Mouse (Mus musculus): Measurements from ENCODE around the gene A530064D06Rik.
"Not testable (repeated sequence)": the region's sequence is repeated elsewhere in the genome, so short reads cannot be mapped to it uniquely, and the experiment has no call there.

Gene A530064D06Rik

DNA sequence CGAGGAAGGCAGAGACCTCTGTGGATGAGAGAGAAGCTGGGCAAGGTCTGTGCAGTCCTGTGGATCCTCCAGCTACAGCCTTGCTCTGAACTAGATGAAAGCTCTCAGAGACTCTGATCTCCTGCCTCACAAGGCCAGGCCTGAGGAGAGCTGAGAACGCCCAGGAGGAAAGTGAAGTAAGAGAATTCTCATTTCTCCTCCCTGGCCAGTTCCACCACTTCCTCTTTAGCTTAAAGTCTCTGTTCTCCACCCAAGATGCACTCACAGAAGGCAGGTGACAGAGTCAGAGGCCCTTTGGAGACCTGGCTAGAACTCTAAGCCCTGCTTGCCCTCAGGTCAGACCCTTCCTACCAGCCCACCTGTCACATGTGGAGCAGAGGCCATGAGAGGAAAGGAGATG lies at the start of gene A530064D06Rik:
Gene A530064D06Rik, minus strand, starts transcription at position 173 of the 400 bp plus-strand sequence.
- DNase-seq, result not testable (repeated sequence)

DNA sequence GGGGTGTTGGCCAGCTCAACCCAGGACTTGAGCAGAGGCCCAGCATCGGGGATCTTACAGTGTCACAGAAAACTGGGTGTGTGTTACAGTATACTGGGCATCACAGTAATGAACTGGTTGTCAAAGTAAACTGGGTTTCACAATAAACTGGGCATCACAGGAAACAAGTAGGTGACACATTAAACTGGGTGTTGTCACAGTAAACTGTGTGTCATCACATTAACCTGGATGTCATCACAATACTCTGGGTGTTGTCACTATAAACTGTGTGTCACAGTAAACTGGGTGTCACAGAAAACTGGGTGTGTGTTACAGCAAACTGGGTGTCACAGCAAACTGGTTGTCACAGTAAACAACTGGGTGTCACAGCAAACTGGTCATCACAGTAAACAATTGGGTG lies 48.4 kb upstream of the A530064D06Rik start:
- DNase-seq, result no peak

DNA sequence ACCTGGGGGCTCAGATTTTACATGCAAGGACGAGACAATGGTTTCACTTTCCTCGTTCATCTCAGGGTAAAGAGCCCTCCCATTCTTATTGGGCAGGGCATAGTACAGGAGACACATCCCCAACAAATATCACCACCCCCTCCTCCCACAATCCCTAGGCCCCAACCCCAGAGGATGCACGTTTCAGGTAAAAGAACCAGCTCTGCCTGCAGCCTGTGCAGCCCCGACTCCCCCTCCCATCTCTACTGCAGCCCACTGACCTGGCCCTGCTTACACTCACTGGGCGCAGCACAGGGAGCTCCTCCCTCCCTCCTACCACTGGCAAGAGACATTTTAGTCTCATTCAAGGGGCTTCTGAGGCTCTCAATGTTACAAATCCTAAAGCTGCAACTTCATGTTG lies 46.4 kb upstream of the A530064D06Rik start:
- DNase-seq, result no peak

DNA sequence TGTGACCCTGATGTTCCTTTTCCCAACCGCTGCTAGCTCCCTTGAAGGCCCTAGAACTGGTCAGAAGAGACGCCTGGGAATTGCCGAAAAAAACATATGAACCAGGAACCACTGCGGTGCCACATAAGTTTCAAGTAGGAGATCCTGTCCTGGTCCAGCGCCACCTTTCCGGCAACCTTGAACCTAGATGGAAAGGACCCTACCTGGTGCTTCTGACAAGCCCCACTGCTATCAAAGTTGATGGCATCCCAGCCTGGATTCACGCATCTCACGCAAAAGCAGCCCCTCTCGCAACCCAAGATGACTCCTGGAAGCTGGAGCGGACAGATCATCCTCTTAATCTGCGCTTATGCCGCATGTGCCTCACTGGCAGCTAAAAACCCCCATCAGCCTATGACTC lies 45.5 kb upstream of the A530064D06Rik start:
- DNase-seq, result no peak

DNA sequence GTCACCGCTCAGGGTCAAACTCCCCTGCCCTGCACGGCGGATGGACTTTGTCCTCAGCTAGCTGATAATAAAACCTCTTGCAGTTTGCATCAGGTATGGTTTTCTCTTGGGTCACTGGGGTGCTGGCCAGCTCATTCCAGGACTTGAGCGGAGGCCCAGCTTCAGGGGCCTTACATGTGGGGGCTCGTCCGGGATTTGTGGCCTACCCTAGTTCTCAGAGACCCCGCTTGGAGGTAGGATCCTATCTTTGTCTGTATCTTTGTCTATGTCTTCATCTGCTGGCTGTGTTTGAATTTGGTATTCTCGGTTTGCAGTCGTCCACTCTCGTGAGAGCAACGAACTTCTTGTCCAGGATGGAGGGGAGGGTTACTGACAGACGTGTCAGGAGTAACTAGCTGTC lies 36.0 kb upstream of the A530064D06Rik start:
- no peak for DNase-seq

DNA sequence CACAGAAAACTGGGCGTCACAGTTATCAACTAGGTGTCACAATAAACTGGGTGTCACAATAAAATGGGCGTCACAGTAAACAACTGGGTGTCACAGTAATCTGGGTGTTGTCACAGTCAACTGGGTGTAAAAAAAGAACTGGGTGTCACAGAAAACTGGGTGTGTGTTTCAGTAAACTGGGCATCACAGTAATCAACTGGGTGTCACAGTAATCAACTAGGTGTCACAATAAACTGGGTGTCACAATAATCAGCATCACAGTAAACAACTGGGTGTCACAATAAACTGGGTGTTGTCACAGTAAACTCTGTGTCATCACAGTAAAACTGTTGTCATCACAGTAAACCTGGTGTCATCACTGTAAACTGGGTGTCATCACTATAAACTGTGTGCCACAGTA lies 25.3 kb upstream of the A530064D06Rik start:
- DNase-seq, result no peak

DNA sequence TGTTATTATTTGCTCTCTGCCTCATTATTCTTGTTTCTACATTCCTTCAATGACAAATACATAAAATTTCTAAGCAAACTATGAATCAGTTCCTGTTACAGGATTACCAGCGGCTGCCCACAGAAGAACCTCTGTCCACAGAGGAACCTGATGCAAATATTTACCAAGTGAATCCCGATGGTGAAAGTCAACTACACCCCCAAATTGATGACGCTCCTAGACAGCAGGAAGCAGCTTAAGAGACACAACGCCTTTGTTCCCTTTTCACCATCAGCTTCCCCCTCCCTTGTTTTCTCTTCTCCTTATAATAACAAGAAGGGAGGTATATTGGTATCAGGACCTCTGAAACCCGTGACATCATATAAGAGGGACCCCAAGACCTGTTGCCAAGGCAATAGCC lies 18.2 kb upstream of the A530064D06Rik start:
- no peak for DNase-seq

DNA sequence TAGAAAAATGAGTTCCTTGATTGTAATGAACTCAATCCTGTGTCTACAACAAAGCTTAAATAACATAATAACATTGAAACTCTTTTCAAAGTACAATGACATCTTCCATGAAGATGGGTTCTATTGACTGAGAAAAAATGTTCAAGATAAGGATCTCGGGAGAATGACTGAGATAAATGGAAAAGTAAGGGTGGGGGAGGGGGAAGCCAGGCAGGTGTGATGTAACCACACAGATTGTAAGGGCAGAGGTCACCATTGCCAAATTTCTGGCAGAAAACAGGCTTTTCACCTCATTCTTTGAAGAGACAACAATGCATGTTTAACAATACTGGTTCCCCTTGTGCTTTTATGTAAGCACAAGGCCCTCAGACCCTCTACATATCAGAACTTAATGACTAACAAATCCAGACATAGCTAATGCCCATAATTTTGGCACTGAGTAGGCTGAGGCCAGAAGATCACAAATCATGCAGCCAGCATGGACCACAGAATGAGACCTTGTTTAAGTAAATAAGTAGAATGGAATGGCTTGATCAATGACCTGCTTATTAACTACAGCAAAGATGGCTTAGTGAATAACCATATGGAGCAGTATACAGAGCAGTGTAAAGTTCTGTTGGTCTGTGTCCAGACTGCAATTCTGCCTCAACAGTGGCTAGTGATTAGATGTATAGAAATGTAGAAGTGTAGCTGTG lies 9.5 kb downstream of the A530064D06Rik start:
- no peak for DNase-seq

DNA sequence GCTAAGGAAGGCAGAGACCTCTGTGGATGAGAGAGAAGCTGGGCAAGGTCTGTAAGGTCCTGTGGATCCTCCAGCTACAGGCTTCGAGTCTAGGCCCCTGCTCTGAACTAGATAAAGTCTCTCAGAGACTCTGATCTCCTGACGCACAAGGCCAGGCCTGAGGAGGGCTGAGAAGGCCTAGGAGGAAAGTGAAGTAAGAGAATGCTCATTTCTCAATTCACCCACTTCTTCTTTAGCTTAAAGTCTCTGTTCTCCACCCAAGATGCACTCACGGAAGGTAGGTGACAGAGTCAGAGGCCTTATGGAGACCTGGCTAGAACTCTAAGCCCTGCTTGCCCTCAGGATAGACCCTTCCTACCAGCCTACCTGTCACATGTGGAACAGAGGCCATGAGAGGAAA lies 21.0 kb downstream of the A530064D06Rik start, which contains the start of gene 9830107B12Rik:
Gene 9830107B12Rik, minus strand, starts transcription at position 149 of the 400 bp plus-strand sequence.
- no peak for DNase-seq

DNA sequence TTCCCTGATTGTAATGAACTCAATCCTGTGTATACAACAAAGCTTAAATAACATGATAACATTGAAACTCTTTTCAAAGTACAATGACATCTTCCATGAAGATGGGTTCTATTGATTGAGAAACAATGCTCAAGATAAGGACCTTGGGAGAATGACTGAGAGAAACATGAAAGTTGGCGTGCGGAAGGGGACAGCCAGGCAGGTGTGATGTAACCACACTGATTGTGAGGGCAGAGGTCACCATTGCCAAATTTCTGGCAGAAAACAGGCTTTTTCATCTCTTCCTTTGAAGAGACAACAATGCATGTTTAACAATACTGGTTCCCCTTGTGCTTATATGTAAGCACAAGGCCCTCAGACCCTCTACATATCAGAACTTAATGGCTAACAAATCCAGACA lies 34.3 kb downstream of the A530064D06Rik start:
- no peak for DNase-seq

DNA sequence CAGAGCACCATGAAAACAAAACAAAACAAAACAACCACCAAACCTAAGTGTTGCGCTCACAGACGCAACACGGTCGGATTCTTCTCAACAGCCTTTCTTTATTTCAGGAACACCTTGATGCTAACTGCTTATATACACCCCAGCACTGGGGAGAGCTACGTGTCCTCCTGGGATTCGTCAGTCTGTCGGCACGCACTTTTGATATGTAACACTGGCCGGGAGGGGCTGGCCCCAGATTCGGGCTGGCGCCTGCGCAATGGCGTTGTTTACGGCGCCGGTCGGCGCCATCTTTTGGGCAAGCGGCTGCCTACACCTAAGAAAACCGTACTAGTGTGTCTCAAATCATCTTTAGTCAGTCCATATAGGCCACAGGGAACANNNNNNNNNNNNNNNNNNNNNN lies 46.6 kb downstream of the A530064D06Rik start:
- no peak for DNase-seq

DNA sequence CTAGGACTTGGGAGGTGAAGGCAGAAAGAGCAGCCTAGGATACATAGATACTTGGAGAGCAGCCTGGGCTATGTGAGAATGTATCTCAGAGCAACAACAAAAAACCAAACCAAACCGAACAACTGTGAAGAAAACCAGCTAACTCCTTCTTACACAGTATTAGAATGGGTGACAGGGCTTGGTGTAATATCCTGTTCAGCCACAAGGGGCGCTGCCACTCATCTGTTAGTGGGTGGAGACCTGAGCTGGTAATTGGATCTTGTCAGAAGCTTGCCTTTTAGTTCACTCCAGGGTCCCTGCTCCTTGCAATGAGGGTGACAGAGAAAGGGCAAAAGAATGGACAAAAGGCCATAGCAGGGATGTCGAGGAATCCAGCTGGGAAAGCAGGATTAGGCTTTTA lies 47.4 kb downstream of the A530064D06Rik start:
- DNase-seq, result peak; percentile 77

DNA sequence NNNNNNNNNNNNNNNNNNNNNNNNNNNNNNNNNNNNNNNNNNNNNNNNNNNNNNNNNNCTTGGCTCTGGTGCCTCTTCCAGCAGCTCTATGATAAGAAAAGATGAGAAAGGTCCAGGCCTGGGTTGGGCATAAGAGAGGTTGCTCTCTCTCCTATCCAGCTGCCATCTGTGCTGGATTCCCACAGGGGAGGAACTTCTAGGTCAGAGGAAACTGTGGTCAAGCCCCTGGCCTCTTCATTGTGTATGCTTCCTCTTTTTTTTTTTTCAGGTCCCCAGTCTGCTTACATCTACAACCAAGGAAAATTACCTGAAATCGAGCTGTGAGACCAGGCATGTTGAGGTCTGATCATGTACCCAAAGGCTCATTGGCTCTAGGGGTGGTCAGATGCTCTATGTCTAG lies 48.5 kb downstream of the A530064D06Rik start:
- no peak for DNase-seq

DNA sequence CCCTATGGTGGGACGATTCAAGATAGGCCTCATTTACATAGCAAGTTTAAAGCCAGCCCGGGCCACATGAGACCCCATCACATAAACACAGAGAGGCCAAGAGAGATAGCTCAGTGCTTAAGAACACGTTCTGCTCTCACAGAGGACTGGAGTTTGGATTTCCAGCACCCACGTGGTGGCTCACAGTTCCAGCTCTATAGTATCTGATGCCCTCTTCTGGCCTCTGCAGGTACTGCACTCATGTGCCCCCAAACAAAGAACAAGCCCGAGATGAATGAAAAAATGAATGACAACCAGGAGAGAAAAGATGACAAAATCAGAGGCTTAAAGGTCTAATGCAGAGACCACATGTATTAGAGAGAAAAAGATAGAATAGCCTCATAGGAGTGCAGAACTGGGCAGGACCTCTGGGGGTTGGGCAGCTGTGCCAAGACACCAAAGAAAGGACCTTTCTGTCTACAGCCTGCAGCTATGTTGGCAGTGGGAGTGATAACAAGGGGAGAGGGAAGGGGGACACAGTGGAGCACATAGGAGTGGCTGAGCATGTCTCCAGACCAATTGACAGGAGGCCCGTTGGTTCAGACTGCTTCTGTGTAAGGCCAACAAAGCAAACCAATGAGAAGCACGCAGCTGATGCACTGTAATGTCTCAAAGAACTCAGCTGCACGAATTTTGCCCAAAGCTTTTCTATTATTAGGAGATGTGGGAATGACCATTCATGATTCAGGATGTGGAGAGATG lies 56.4 kb downstream of the A530064D06Rik start:
- peak; percentile 39 for DNase-seq

DNA sequence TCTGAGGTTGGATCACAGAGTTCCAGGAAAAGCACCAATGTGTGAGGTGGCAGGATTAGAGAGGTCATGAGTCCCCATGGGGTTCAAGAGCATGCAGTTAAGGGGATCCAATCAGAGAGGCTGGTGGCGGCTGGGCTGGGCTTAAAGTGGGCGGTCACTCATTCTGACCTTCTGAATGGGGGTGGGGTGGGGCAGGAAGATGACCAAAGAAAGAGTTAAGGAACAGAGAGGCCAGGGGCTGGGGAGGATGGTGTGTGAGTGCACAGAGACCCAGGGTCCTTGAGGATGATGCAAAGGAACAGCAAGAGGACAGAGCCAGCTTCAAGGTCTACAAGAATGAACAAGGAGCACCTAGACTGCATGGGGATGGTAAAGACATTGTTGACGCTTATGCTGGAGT lies 58.6 kb downstream of the A530064D06Rik start:
- DNase-seq, result no peak

DNA sequence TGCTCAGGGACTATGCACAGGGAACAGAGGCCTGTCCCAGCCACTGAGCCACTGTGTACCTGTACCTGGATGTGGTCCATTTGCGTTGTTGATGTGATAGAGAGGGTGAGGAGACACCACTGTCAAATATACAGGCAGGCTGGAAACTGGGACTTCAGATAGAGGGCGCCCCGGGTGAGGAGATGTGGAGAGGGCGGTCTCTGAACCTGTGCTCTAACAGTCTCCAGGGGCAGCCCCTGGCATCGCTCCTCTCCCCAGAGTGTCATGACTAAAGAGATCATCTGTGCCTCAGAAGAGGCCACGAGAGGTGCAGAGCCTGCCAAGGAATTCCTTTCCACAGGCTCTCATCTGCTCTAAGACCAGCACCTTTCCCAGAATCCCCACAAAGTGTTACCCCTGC lies 59.2 kb downstream of the A530064D06Rik start:
- no peak for DNase-seq

DNA sequence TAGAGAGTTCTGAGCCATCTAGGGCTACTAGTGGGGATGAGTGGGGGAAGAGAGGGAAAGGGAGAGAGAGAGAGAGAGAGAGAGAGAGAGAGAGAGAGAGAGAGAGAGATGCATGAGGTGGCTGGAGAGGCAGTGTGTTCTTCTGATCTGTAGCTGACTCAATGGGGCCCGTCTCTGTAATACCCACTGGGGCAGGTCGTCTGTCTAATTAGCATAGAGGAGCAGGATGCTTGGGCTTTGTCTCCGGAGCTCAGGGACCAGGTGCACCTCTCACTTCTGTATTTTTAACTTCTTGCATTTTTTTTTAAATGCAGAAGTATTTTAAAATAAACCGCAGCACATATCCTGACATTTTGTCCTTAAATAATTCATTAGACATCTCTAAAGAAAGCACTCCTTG lies 59.7 kb downstream of the A530064D06Rik start:
- no peak for DNase-seq

DNA sequence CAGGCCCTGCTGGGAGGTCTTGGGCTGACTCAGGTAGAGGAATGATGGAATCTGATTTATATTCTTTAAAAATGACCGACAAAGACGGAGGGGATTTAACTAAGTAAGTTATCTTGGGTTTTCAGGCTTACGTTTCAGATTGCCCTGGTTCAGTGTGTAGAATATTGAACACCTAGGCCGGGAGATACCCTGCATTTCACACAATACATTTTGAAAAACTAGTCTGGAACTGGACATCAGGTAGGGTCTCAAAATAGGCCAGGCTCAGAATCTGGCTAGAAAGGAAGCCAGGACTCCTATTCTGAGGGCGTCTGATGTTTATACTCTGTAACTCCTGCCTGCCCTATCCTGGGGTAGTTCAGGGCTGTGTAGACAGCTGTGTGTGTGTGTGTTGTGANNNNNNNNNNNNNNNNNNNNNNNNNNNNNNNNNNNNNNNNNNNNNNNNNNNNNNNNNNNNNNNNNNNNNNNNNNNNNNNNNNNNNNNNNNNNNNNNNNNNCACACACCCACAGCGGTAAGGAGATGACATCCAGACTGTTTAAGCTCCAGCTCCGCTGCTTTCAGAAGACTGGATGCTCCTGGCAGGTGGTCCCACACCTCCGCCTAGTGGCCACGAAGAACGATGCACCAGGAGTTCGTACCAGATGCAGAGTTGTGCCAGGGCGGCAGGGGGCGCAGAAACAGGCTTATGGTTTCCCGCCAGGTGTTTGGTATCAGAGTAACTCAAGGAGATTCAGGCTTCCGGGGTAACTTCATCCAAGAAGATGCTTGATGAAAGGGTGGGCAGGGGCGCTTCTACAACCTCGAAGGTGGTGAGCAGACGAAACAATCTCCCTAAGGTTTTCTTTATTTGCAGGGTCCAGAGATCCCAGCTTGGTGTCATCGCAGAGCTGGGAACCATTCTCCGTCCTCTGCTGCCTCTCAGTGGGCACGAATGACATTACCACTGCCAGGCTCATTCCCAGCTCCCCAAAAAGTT lies 66.3 kb downstream of the A530064D06Rik start:
- DNase-seq, result peak; percentile 84

DNA sequence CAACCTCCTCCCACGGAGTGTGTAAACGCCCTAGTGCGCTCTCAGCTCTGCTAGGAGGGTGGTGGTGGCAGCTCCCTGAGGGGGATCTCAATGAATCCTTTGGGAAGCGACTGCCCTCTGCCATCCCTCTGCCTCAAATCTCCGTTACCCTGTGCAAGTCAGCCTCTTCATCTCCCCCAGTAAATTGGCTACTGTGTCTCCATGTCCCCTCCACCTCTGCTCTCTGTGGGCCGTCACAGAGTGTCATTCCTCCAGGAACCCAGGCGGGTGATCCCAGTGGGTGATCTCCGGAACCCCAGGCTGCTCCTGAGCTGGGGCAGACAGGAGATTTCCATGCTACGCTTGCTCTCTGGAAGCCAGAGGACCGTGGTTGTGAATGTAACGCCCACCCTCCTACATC lies 67.8 kb downstream of the A530064D06Rik start:
- no peak for DNase-seq
